Mouse (Mus musculus) heart, adult 2 months (tissue): ENCODE results near the gene Cntn4.

Experiments
- CTCF ChIP-seq: fragments of 200-600 bp; IDR thresholded peaks from 2 replicates; pipeline ENCODE4 v1.8.1; 2022; ENCODE audit warnings: antibody characterized with exemption, mild to moderate bottlenecking, moderate library complexity
- EP300 ChIP-seq: fragments of 200-500 bp; IDR thresholded peaks from 2 replicates; pipeline ENCODE4 v1.6.1; 2011; ENCODE audit warnings: low read depth, low read length, control low read depth; ENCODE audit not compliant: insufficient read depth
- POLR2A ChIP-seq: fragments of 200-500 bp; IDR thresholded peaks from 2 replicates; pipeline ENCODE4 v1.6.1; 2011; ENCODE audit warnings: mild to moderate bottlenecking, low read depth, low read length, control low read depth; ENCODE audit not compliant: insufficient read depth

DNA sequence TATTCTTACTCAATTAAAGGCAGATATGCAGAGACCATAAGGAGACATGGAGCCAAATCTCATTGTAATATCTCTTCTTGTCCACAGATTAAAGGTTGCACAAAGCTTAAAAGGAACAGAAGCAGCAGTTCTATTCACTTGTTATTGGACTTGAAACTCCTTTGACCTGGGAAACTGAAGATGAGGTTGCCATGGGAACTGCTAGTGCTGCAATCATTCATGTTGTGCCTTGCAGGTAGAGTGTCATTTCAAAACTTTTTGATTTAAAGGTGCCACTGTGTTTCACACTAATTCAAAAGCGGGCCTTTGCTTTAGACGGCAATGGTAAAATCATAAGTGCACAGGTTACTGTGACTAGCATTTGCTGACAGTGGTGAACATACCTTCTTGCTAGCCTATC, 504.1 kb downstream of the Cntn4 start:
- TF ChIP-seq CTCF: no peak
- TF ChIP-seq EP300: no peak
- TF ChIP-seq POLR2A: no peak
